Mouse (Mus musculus) frontal cortex, postnatal 25 days (tissue): ENCODE results near the gene Fchsd2.

ENCODE experiments used
- DNase-seq, 2 experiments: peaks; one replicate each; pipeline ENCODE4 v3.0.0; 2022; ENCODE audit warnings: low spot score in 2 of 2

The Fchsd2 gene

GRCm38 (mm10) chr7:101288436-101288835, 195.8 kb downstream of the Fchsd2 start:
- no peak for DNase-seq

- DNase-seq: no peak
Measured at GRCm38 (mm10) chr7:101290401-101290800, 197.7 kb downstream of the Fchsd2 start.

- no peak for DNase-seq
Measured at GRCm38 (mm10) chr7:101291211-101291610, 198.5 kb downstream of the Fchsd2 start.

- no peak for DNase-seq
Measured at GRCm38 (mm10) chr7:101291641-101292040, 199.0 kb downstream of the Fchsd2 start.

- DNase-seq: no peak
Measured at GRCm38 (mm10) chr7:101292086-101292485, 199.4 kb downstream of the Fchsd2 start.

DNA sequence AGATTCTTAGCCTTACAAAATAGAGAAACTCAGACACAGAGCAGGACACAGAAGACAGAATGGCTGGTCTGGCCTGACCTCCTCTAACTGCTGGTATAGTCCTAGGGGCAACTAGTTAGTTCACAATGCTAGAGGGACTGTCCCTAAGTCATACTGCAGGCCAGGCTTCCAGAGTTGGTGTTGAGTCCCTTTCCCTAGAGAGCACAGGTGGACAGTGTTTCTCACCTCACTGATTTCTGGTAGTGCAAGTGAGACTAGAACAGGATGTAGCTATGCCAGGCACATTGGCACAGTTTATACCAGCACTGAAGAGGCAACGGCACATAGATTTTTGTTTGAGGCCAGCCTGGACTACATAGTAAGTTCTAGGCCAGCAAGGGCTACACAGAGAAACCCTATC, 200.0 kb downstream of the Fchsd2 start:
- no peak for DNase-seq

- DNase-seq: no peak
Measured at GRCm38 (mm10) chr7:101293138-101293537, 200.5 kb downstream of the Fchsd2 start.

DNA sequence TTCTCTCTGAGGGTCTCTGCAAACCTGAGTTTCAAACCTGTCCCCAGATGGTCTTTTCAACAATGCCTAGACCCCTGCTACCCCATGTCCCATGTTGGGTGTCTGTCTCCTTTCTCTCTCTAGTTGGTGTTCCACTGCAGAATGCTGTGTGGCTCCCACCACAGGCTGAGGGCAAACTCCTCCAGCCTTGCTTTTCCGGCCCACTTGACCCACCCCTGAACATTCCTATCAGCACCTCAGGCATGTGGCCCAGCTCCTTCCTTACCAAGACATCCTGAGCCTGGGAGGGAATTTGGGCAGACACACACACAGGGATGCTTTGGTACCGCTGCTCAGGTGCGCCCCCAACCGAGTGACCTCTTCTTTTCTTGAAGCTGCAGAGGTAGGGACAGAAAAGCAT, 200.9 kb downstream of the Fchsd2 start:
- DNase-seq: no peak

DNA sequence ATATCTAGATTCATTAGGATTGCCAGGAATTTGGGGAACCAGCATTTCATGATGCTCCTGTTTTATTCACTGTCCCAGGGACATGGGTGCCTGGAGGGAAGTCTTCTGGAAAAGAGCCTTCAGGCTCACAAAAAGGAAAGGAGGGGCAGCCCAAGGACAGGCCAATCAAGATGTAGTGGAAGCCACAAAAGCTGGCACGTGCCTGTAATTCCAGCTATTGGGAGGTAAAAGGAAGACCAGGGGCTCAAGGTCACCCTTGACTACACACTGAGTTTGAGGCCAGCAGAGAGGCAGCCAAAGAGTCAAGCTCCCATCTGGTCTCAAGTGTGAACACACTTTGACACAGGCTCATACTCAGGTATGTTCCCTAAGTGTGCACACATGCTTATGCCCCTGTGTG, 202.8 kb downstream of the Fchsd2 start:
- DNase-seq: no peak

GRCm38 (mm10) chr7:101296252-101297022, 203.8 kb downstream of the Fchsd2 start:
- DNase-seq: peak; percentile 79 to 84

DNA sequence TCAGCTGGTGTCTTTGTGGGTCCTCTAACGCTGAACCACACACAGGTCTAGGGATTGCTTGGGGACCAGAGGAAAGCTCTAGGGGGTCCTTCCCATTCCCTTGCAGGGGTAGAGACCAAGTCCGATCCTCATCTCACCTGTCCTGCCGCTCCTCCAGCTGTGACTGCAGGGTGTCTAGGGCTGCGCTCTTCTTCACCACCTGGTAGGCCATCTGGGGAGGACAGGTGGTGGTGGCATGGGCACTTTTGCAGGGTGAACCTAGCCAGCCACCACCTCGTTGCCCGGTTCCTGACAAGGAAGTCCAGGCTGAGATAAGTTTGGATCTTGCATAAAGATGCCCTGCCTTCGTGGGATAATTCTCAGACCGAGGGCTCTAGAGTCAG, 204.4 kb downstream of the Fchsd2 start:
- DNase-seq: no peak

- no peak for DNase-seq
Measured at GRCm38 (mm10) chr7:101298375-101298774, 205.7 kb downstream of the Fchsd2 start.

- DNase-seq: peak in 1 of 2 experiments; percentile 32
Measured at GRCm38 (mm10) chr7:101301361-101301880, 208.8 kb downstream of the Fchsd2 start.

GRCm38 (mm10) chr7:101301881-101302456, 209.3 kb downstream of the Fchsd2 start, which contains the start of gene Atg16l2:
Gene Atg16l2 (minus strand): TSS chr7:101302251.
- peak; percentile 77 to 79 for DNase-seq

- no peak for DNase-seq
Measured at GRCm38 (mm10) chr7:101302691-101303090, 210.0 kb downstream of the Fchsd2 start.

GRCm38 (mm10) chr7:101306841-101307240, 214.2 kb downstream of the Fchsd2 start:
- DNase-seq: no peak

DNA sequence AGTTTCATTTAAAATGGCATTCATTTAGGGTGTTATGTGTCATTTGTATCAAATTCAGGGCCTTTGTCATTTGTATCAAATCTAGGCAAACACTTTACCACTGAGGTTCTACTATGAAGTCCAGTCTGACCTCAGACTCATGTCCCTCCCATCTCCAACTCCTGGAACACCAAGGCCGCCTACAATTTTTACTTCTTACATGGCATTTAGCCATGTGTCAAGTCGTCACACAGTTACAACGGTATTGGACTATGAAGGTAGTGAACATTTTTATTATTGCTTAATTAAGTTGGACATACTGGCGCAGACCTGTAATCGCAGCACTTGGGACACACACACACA, 217.3 kb downstream of the Fchsd2 start:
- no peak for DNase-seq

- peak; percentile 96 to 97 for DNase-seq
Measured at GRCm38 (mm10) chr7:101310327-101311028, 217.8 kb downstream of the Fchsd2 start.

- no peak for DNase-seq
Measured at GRCm38 (mm10) chr7:101311061-101311460, 218.4 kb downstream of the Fchsd2 start.

- no peak for DNase-seq
Measured at GRCm38 (mm10) chr7:101313033-101313432, 220.4 kb downstream of the Fchsd2 start.

- DNase-seq: peak; percentile 28
Measured at GRCm38 (mm10) chr7:101314396-101314795, 221.7 kb downstream of the Fchsd2 start.

- no peak for DNase-seq
Measured at GRCm38 (mm10) chr7:101315699-101316098, 223.0 kb downstream of the Fchsd2 start.

- no peak for DNase-seq
Measured at GRCm38 (mm10) chr7:101316591-101317001, 223.9 kb downstream of the Fchsd2 start.
